Mouse (Mus musculus): ENCODE results near the gene Plcl1. TPM values are rescaled to one million over a fixed set of nuclear protein-coding genes. Genes with fewer than 3 reads are reported as not detected.

The Plcl1 gene
- polyA plus RNA-seq, 1 experiment from 2014 or later: 3.9 TPM

GRCm38 (mm10) chr1:55763171-55763570 lies 357.4 kb downstream of the Plcl1 start:
- 81% methylated on average over 2 of the region's 2 CpGs for WGBS
- H3K9ac ChIP-seq (replicated peaks; ENCODE audit: low read length): no peak overlapping the region
- ATAC-seq (ENCODE audit: low FRiP score, low TSS enrichment): no peak

GRCm38 (mm10) chr1:55766743-55767142 lies 361.0 kb downstream of the Plcl1 start:
- Histone ChIP-seq H3K9me3 (ENCODE audit: low read length) (no peaks in the 10 kb centered on the region), H3K36me3 (ENCODE audit: insufficient read depth, low read length) (no peaks in the 10 kb centered on the region), H3K27me3 (ENCODE audit: insufficient read depth, low read length) (no peaks in the 10 kb centered on the region), H3K4me3 (ENCODE audit: low read length) (no peak overlapping the region), H3K4me2 (replicated peaks; ENCODE audit: low read depth, low read length) (no peak overlapping the region), H3K9ac (replicated peaks; ENCODE audit: low read length) (no peak overlapping the region), H3K4me1 (ENCODE audit: insufficient read depth, low read length) (no peaks in the 10 kb centered on the region), H3K27ac (ENCODE audit: low read length) (no peak overlapping the region)
- ATAC-seq (ENCODE audit: low FRiP score, low TSS enrichment): no peak
- WGBS: 48% methylated on average over 1 of the region's 1 CpGs

More at GRCm38 (mm10) chr1:55763171-55763570, 357.4 kb downstream of the Plcl1 start:
- H3K9me3 ChIP-seq (ENCODE audit: low read length): no peaks in the 10 kb centered on the region
- no peaks in the 10 kb centered on the region for H3K27me3 ChIP-seq (ENCODE audit: insufficient read depth, low read length)
- no peak overlapping the region for H3K4me2 ChIP-seq (replicated peaks; ENCODE audit: low read depth, low read length)
- no peaks in the 10 kb centered on the region for H3K4me1 ChIP-seq (ENCODE audit: insufficient read depth, low read length)
- H3K36me3 ChIP-seq (ENCODE audit: insufficient read depth, low read length): no peaks in the 10 kb centered on the region
- no peak overlapping the region for H3K27ac ChIP-seq (ENCODE audit: low read length)
- H3K4me3 ChIP-seq (ENCODE audit: low read length): no peak overlapping the region

GRCm38 (mm10) chr1:55770072-55770785 lies 364.5 kb downstream of the Plcl1 start:
- H3K4me2 ChIP-seq (replicated peaks; ENCODE audit: low read depth, low read length): no peak overlapping the region
- ATAC-seq (ENCODE audit: low FRiP score, low TSS enrichment): no peak
- no peak overlapping the region for H3K9ac ChIP-seq (replicated peaks; ENCODE audit: low read length)
- H3K4me1 ChIP-seq (ENCODE audit: insufficient read depth, low read length): no peaks in the 10 kb centered on the region
- H3K9me3 ChIP-seq (ENCODE audit: low read length): no peaks in the 10 kb centered on the region
- no peaks in the 10 kb centered on the region for H3K36me3 ChIP-seq (ENCODE audit: insufficient read depth, low read length)
- H3K27me3 ChIP-seq (ENCODE audit: insufficient read depth, low read length): no peaks in the 10 kb centered on the region
- H3K4me3 ChIP-seq (ENCODE audit: low read length): no peak overlapping the region
- H3K27ac ChIP-seq (ENCODE audit: low read length): no peak overlapping the region

GRCm38 (mm10) chr1:55792817-55793216 lies 387.1 kb downstream of the Plcl1 start:
- H3K4me2 ChIP-seq (replicated peaks; ENCODE audit: low read depth, low read length): no peak overlapping the region
- WGBS: 69% methylated on average over 6 of the region's 6 CpGs
- no peak for ATAC-seq (ENCODE audit: low FRiP score, low TSS enrichment)

More at GRCm38 (mm10) chr1:55792817-55793216, 387.1 kb downstream of the Plcl1 start:
- H3K36me3 ChIP-seq (ENCODE audit: insufficient read depth, low read length): no peaks in the 10 kb centered on the region
- H3K4me1 ChIP-seq (ENCODE audit: insufficient read depth, low read length): no peaks in the 10 kb centered on the region
- no peaks in the 10 kb centered on the region for H3K27me3 ChIP-seq (ENCODE audit: insufficient read depth, low read length)
- H3K9me3 ChIP-seq (ENCODE audit: low read length): no peaks in the 10 kb centered on the region
- H3K27ac ChIP-seq (ENCODE audit: low read length): no peak overlapping the region
- H3K4me3 ChIP-seq (ENCODE audit: low read length): no peak overlapping the region
- H3K9ac ChIP-seq (replicated peaks; ENCODE audit: low read length): no peak overlapping the region

Other genes starting within 250 kb of the Plcl1 start
- 7.6 and 9.0 TPM in 2 replicates for gene Rftn2, start 179.1 kb upstream of the Plcl1 start, polyA plus RNA-seq (2015; fragmentation: Nextera tagmentation; extraction: Ambion mirVana)
- gene Mars2, start 168.7 kb upstream of the Plcl1 start, polyA plus RNA-seq (2015; fragmentation: Nextera tagmentation; extraction: Ambion mirVana): 2.2 and 2.6 TPM in 2 replicates
- gene Boll, start 42.5 kb upstream of the Plcl1 start, polyA plus RNA-seq (2015; fragmentation: Nextera tagmentation; extraction: Ambion mirVana): 0.36 and 0.46 TPM in 2 replicates